Mouse (Mus musculus) embryonic facial prominence, embryonic 12.5 days (tissue): ENCODE results near the gene Ppia. TPM values are rescaled to one million over a fixed set of nuclear protein-coding genes. Genes with fewer than 3 reads are reported as not detected.
"Not testable (repeated sequence)": the region's sequence is repeated elsewhere in the genome, so short reads cannot be mapped to it uniquely, and the experiment has no call there.

Experiments used
- ATAC-seq: fragments of 200-750 bp; cut with Nextera tagmentation; 2 replicates; pipeline ENCODE4 v1.8.0; 2017; ENCODE audit not compliant: insufficient number of reproducible peaks, insufficient read depth, low FRiP score, low TSS enrichment
- H3K27ac ChIP-seq: fragments of 300-500 bp; sonication (generic); 2 replicates; pipeline ENCODE4 v1.5.1; 2016; ENCODE audit warnings: mild to moderate bottlenecking
- H3K27me3 ChIP-seq: fragments of 300-500 bp; sonication (generic); 2 replicates; pipeline ENCODE4 v1.6.1; 2016; ENCODE audit warnings: mild to moderate bottlenecking, moderate library complexity
- H3K36me3 ChIP-seq: fragments of 300-500 bp; sonication (generic); 2 replicates; pipeline ENCODE4 v1.6.1; 2016; ENCODE audit warnings: mild to moderate bottlenecking
- H3K4me1 ChIP-seq: fragments of 300-500 bp; sonication (generic); 2 replicates; pipeline ENCODE4 v1.6.1; 2016
- H3K4me2 ChIP-seq: fragments of 300-500 bp; sonication (generic); replicated peaks from 2 replicates; pipeline ENCODE4 v1.6.1; 2016; ENCODE audit warnings: mild to moderate bottlenecking, moderate library complexity
- H3K4me3 ChIP-seq: fragments of 300-500 bp; sonication (generic); 2 replicates; pipeline ENCODE4 v1.5.1; 2016; ENCODE audit warnings: mild to moderate bottlenecking
- H3K9ac ChIP-seq: fragments of 300-500 bp; sonication (generic); 2 replicates; pipeline ENCODE4 v1.6.1; 2016; ENCODE audit warnings: mild to moderate bottlenecking, moderate library complexity
- H3K9me3 ChIP-seq: fragments of 300-500 bp; sonication (generic); 2 replicates; pipeline ENCODE4 v1.6.1; 2016; ENCODE audit warnings: mild to moderate bottlenecking, moderate library complexity
- WGBS: fragments of 180-500 bp; shearing (Covaris S2); methylation state at CpG from one replicate; pipeline ENCODE4 v1.1.7; 2016; 5-methylcytosine and 5-hydroxymethylcytosine counted together
- polyA plus RNA-seq: library from polyadenylated mRNA; unstranded; fragments of >200 nt; fragmentation: Nextera tagmentation; extraction: Ambion mirVana; gene quantifications from 2 replicates; pipeline ENCODE4 v1.2.1, GENCODE M21; 2016

The Ppia gene
- 5,090 and 5,096 TPM in 2 replicates for polyA plus RNA-seq

GRCm38 (mm10) chr11:6414751-6415550 lies at the start of gene Ppia:
Gene Ppia, plus strand, starts transcription at chr11:6415443.
- ATAC-seq, result peak; percentile 30
- 5% methylated on average over 21 of the region's 21 CpGs for WGBS

GRCm38 (mm10) chr11:6365885-6366284 lies 49.4 kb upstream of the Ppia start:
- Histone ChIP-seq H3K9me3 (no peaks in the 10 kb centered on the region), H3K9ac (no peak overlapping the region), H3K4me1 (no peaks in the 10 kb centered on the region), H3K27me3 (no peaks in the 10 kb centered on the region), H3K4me3 (no peak overlapping the region), H3K27ac (no peak overlapping the region), H3K4me2 (no peak overlapping the region), H3K36me3 (no peaks in the 10 kb centered on the region)
- 19% methylated on average over 11 of the region's 11 CpGs for whole genome bisulfite sequencing
- ATAC-seq, result no peak

More at GRCm38 (mm10) chr11:6414751-6415550, at the start of gene Ppia:
- peak within 1 kb of the TSS; percentile 96 for H3K9ac ChIP-seq
- H3K4me3 ChIP-seq, result peak within 1 kb of the TSS; percentile 76
- H3K4me1 ChIP-seq, result peaks cover 25% of the 10 kb centered on the region
- no peaks in the 10 kb centered on the region for H3K9me3 ChIP-seq
- H3K36me3 ChIP-seq, result peaks cover 16% of the 10 kb centered on the region
- no peaks in the 10 kb centered on the region for H3K27me3 ChIP-seq
- H3K4me2 ChIP-seq, result peak within 1 kb of the TSS; percentile 94
- peak within 1 kb of the TSS; percentile 98 for H3K27ac ChIP-seq

- no peaks in the 10 kb centered on the region for H3K27me3 ChIP-seq
- ATAC-seq, result 0 out of 2 replicates have a peak, but pooled peaks have one; percentile 52
- H3K4me3 ChIP-seq, result no peak overlapping the region
- no peak overlapping the region for H3K4me2 ChIP-seq
- no peak overlapping the region for H3K9ac ChIP-seq
- H3K9me3 ChIP-seq, result no peaks in the 10 kb centered on the region
- 59% methylated on average over 6 of the region's 6 CpGs for WGBS
- no peak overlapping the region for H3K27ac ChIP-seq
- no peaks in the 10 kb centered on the region for H3K4me1 ChIP-seq
- H3K36me3 ChIP-seq, result no peaks in the 10 kb centered on the region
Observed at GRCm38 (mm10) chr11:6366434-6366833, 48.8 kb upstream of the Ppia start.

GRCm38 (mm10) chr11:6367156-6367555 lies 48.1 kb upstream of the Ppia start:
- Histone ChIP-seq H3K4me2 (no peak overlapping the region), H3K36me3 (no peaks in the 10 kb centered on the region), H3K27me3 (no peaks in the 10 kb centered on the region), H3K9ac (no peak overlapping the region), H3K27ac (no peak overlapping the region), H3K4me1 (no peaks in the 10 kb centered on the region), H3K4me3 (no peak overlapping the region), H3K9me3 (no peaks in the 10 kb centered on the region)
- ATAC-seq, result no peak
- 47% methylated on average over 4 of the region's 4 CpGs for WGBS

- not testable (repeated sequence) for H3K9ac ChIP-seq, H3K27ac ChIP-seq, H3K4me3 ChIP-seq, H3K4me2 ChIP-seq, H3K4me1 ChIP-seq, H3K9me3 ChIP-seq, H3K36me3 ChIP-seq, H3K27me3 ChIP-seq, ATAC-seq
- WGBS, result 79% methylated on average over 5 of the region's 5 CpGs
Observed at GRCm38 (mm10) chr11:6367986-6368385, 47.3 kb upstream of the Ppia start.

- Histone ChIP-seq H3K4me2 (no peak overlapping the region), H3K9ac (no peak overlapping the region), H3K27me3 (no peaks in the 10 kb centered on the region), H3K27ac (no peak overlapping the region), H3K4me1 (no peaks in the 10 kb centered on the region), H3K9me3 (no peaks in the 10 kb centered on the region), H3K36me3 (no peaks in the 10 kb centered on the region), H3K4me3 (no peak overlapping the region)
- 85% methylated on average over 11 of the region's 11 CpGs for WGBS
- no peak for ATAC-seq
Observed at GRCm38 (mm10) chr11:6371376-6372155, 43.7 kb upstream of the Ppia start.

- H3K9ac ChIP-seq, result no peak overlapping the region
- ATAC-seq, result no peak
- 85% methylated on average over 9 of the region's 9 CpGs for WGBS
- no peak overlapping the region for H3K4me3 ChIP-seq
- H3K4me1 ChIP-seq, result no peaks in the 10 kb centered on the region
- no peak overlapping the region for H3K27ac ChIP-seq
- H3K9me3 ChIP-seq, result no peaks in the 10 kb centered on the region
- H3K27me3 ChIP-seq, result no peaks in the 10 kb centered on the region
- no peaks in the 10 kb centered on the region for H3K36me3 ChIP-seq
- H3K4me2 ChIP-seq, result no peak overlapping the region
Observed at GRCm38 (mm10) chr11:6372784-6373183, 42.5 kb upstream of the Ppia start.

GRCm38 (mm10) chr11:6380916-6381315 lies 34.3 kb upstream of the Ppia start:
- 82% methylated on average over 6 of the region's 6 CpGs for WGBS

GRCm38 (mm10) chr11:6388126-6388725 lies 27.0 kb upstream of the Ppia start:
- WGBS, result 89% methylated on average over 6 of the region's 6 CpGs
- Histone ChIP-seq H3K36me3 (peaks cover 11% of the 10 kb centered on the region), H3K9me3 (no peaks in the 10 kb centered on the region), H3K4me1 (peaks cover 21% of the 10 kb centered on the region), H3K4me2 (no peak overlapping the region), H3K27me3 (no peaks in the 10 kb centered on the region), H3K27ac (peak overlapping the region; percentile 89), H3K4me3 (no peak overlapping the region), H3K9ac (no peak overlapping the region)
- ATAC-seq, result no peak

More at GRCm38 (mm10) chr11:6380916-6381315, 34.3 kb upstream of the Ppia start:
- H3K27ac ChIP-seq, result no peak overlapping the region
- no peaks in the 10 kb centered on the region for H3K9me3 ChIP-seq
- no peak overlapping the region for H3K4me3 ChIP-seq
- no peaks in the 10 kb centered on the region for H3K36me3 ChIP-seq
- no peak overlapping the region for H3K4me2 ChIP-seq
- ATAC-seq, result no peak
- H3K27me3 ChIP-seq, result no peaks in the 10 kb centered on the region
- H3K4me1 ChIP-seq, result no peaks in the 10 kb centered on the region
- no peak overlapping the region for H3K9ac ChIP-seq

GRCm38 (mm10) chr11:6388726-6389413 lies 26.4 kb upstream of the Ppia start, which contains the start of gene Zmiz2:
Gene Zmiz2, plus strand, starts transcription at chr11:6389074.
- Histone ChIP-seq H3K4me2 (peak within 1 kb of the TSS; percentile 92), H3K9ac (peak within 1 kb of the TSS; percentile 86), H3K36me3 (peaks cover 11% of the 10 kb centered on the region), H3K4me3 (peak within 1 kb of the TSS; percentile 95), H3K27ac (peak within 1 kb of the TSS; percentile 89), H3K4me1 (peaks cover 21% of the 10 kb centered on the region), H3K27me3 (no peaks in the 10 kb centered on the region), H3K9me3 (no peaks in the 10 kb centered on the region)
- peak; percentile 99 for ATAC-seq
- 6% methylated on average over 60 of the region's 60 CpGs for WGBS

GRCm38 (mm10) chr11:6389483-6389921 lies 25.7 kb upstream of the Ppia start:
- H3K4me1 ChIP-seq, result peaks cover 21% of the 10 kb centered on the region
- no peaks in the 10 kb centered on the region for H3K27me3 ChIP-seq
- H3K9ac ChIP-seq, result peak overlapping the region; percentile 86
- peak; percentile 37; the same call in 1 of the 2 replicates for ATAC-seq
- WGBS, result under 1% methylated on average over 34 of the region's 43 CpGs
- peak overlapping the region; percentile 50; the same call in 1 of the 2 replicates for H3K27ac ChIP-seq
- H3K4me2 ChIP-seq, result peak overlapping the region; percentile 92
- no peaks in the 10 kb centered on the region for H3K9me3 ChIP-seq
- peaks cover 17% of the 10 kb centered on the region for H3K36me3 ChIP-seq
- H3K4me3 ChIP-seq, result peak overlapping the region; percentile 95
